Mouse (Mus musculus) bone marrow, adult 2 months (tissue): ENCODE measurements around the gene Arglu1.

Source experiments
- CTCF ChIP-seq: fragments of 200-500 bp; IDR thresholded peaks from 2 replicates; pipeline ENCODE4 v1.5.1; 2011; ENCODE audit warnings: low read length, control low read depth; ENCODE audit not compliant: control insufficient read depth, insufficient read depth
- POLR2A ChIP-seq: fragments of 200-500 bp; IDR thresholded peaks from 2 replicates; pipeline ENCODE4 v1.6.1; 2011; ENCODE audit warnings: low read depth, mild to moderate bottlenecking, control low read depth, low read length, borderline replicate concordance; ENCODE audit not compliant: control insufficient read depth

GRCm38 (mm10) chr8:8624017-8624416, 66.3 kb downstream of the Arglu1 start:
- no peak for TF ChIP-seq CTCF
- no peak for TF ChIP-seq POLR2A
